Mouse (Mus musculus) central nervous system, embryonic 11.5 days (tissue): ENCODE results near the gene Caml. TPM values are rescaled to one million over a fixed set of nuclear protein-coding genes. Genes with fewer than 3 reads are reported as not detected.

Experiments
- polyA plus RNA-seq: library from polyadenylated mRNA; depleted of rRNA; stranded (reverse); fragments of >200 nt; gene quantifications from 2 replicates; pipeline ENCODE4 v1.2.3, GENCODE M21; 2012; rRNA removed

Gene Caml
- polyA plus RNA-seq: 70.0 and 78.8 TPM in 2 replicates

DNA sequence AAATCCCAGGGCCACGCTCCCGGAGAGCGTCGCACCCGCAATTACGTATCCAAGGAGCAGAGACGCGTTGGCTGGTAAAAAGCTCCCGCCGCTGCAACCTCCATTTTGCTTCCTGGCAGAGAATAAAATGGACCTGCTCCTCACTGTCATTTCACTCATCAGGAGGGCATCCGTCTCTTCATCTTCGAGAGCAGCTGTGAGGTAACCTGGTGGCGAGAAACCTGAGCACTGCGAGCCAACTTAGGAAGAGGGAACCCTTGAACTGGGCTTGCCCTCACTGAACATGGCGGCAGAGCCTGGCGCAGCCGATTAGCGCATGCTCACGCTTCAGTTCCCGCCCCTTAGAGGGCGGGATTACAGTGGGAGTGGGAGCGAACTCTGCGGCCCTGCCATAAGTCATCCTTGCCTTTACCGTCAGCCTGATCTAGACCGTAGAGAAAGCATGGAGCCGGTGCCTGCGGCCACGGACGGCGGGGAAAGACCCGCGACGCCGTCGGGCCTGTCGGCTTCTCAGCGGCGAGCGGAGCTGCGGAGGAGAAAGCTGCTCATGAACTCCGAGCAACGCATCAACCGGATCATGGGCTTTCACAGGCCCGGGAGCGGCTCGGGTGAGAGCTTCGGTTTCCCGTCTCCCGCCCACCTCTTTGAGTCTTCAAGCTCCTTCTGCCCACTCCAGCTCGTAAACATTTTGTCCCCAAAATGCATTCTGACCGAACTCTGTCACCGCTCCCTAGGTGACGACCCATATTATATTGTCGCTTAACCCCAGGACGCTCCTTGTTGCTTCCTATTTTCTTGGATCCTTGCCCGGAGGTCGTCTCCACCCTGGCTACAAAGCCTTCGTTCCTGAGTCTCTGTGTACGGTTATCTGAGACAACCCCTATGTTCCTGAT is at the start of gene Caml:
Gene Caml, plus strand, starts transcription at position 357 of the 893 bp plus-strand sequence.

GRCm38 (mm10) chr13:55573432-55573831 is 49.4 kb upstream of the Caml start, which contains the start of gene Tmed9:
Gene Tmed9 (plus strand): TSS chr13:55573732.

DNA sequence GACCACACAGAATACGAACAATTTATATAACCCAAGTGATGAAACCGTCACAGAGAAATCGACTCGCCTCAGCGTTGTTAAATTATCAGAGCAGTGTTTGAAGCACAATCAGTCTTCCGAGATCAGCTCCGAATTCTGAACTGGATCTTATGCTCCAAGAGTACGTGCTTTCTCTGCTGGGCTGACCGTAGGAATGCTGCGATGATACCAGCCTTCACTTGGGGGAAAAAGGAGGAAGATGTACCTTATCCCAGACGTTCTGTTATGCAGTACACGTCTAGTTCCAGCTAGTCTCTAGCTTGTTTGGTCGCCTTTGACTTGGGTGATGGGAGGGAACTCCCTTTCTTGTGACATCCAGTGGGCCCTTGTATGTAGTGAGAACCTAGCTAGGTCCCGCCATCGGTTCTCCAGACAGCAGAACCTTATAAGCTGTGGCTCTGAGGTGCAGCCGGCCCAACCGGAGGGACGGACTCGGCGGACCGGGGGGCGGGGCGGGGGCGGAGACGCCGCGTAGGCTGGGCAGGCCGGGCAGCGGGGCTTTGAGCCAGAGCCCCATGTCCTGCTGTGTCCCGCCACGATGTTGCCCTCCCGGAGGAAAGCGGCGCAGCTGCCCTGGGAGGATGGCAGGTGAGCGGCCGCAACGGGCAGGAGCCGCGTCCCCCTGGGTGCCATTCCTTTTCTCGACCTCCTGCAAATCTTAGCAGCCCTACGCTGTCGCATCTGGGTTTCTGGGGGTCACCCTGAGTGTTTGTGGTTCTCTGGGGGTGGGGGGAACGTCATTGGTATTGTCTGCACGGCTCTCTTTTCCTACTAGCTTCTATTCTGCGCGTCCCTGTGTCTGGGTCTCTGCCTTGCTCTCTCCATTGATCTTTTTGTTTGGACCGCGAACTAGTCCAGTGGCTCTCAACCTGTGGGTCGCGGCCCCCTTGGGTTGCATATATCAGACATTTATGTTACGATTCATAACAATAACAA is 23.0 kb upstream of the Caml start, which contains the start of gene B4galt7:
Gene B4galt7, plus strand, starts transcription at position 331 of the 975 bp plus-strand sequence.

DNA sequence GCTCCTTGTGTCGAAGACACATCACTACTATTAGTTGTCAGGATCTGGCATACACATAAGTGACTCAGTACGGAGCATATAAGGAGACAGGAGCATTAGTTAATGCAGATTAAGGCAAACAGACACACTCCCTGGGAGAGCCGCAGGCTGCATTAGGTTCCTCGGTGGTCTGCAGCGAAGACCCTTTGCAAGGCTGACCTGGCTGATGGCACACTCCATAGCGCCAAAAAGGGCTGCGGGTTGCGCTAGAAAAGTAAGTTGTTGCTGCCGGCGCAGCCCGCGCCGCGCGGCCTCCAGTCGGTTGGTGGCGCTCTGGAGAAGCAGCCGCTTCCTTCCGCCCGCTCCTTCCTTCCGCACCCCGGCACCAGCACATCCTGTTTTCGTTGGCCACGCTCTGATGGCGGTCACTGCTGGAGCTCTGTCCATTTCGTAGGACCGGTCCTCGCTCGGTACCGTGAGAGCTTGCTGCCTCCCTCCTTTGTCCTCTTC is 11.9 kb downstream of the Caml start, which contains the start of gene Ddx46:
Gene Ddx46, plus strand, starts transcription at position 389 of the 489 bp plus-strand sequence.

Other genes with a start within 250 kb of the Caml start
- gene Slc34a1, start 224.8 kb upstream of the Caml start, polyA plus RNA-seq: 0.12 TPM in 1 of 2 replicates, not detected in the other
- not detected in 2 replicates for gene Pfn3, start 207.8 kb upstream of the Caml start, polyA plus RNA-seq
- gene F12, start 196.2 kb upstream of the Caml start, polyA plus RNA-seq: 1.5 and 2.4 TPM in 2 replicates
- 81.0 and 83.8 TPM in 2 replicates for gene Grk6, start 177.9 kb upstream of the Caml start, polyA plus RNA-seq
- gene Prr7, start 158.7 kb upstream of the Caml start, polyA plus RNA-seq: 18.6 and 23.3 TPM in 2 replicates
- gene Dbn1, start 134.9 kb upstream of the Caml start, polyA plus RNA-seq: 432 and 1,182 TPM in 2 replicates
- gene Pdlim7, start 109.3 kb upstream of the Caml start, polyA plus RNA-seq: 75.3 and 103 TPM in 2 replicates
- 8.2 and 15.0 TPM in 2 replicates for gene Dok3, start 93.7 kb upstream of the Caml start, polyA plus RNA-seq
- 100 and 105 TPM in 2 replicates for gene Ddx41, start 86.3 kb upstream of the Caml start, polyA plus RNA-seq
- gene Fam193b, start 51.9 kb upstream of the Caml start, polyA plus RNA-seq: 137 and 175 TPM in 2 replicates
- gene Tmed9, start 49.3 kb upstream of the Caml start, polyA plus RNA-seq: 147 and 149 TPM in 2 replicates
- gene B4galt7, start 23.1 kb upstream of the Caml start, polyA plus RNA-seq: 27.5 and 30.1 TPM in 2 replicates
- gene Ddx46, start 12.0 kb downstream of the Caml start, polyA plus RNA-seq: 67.7 and 99.4 TPM in 2 replicates
- gene B230219D22Rik, start 70.1 kb downstream of the Caml start, polyA plus RNA-seq: 51.4 and 83.6 TPM in 2 replicates
- 51.8 and 54.3 TPM in 2 replicates for gene Txndc15, start 91.6 kb downstream of the Caml start, polyA plus RNA-seq
- 38.8 and 48.8 TPM in 2 replicates for gene Pcbd2, start 104.4 kb downstream of the Caml start, polyA plus RNA-seq
- 0.10 and 0.12 TPM in 2 replicates for gene Catsper3, start 161.6 kb downstream of the Caml start, polyA plus RNA-seq
- gene Pitx1, start 213.2 kb downstream of the Caml start, polyA plus RNA-seq: 4.2 and 22.6 TPM in 2 replicates